Mouse (Mus musculus) CD4-positive, CD25-positive, alpha-beta regulatory T cell, adult 2 months (primary cell): ENCODE results near the gene Foxn3.

Source experiments
- DNase-seq: peaks from one replicate; pipeline ENCODE4 v3.0.0-alpha.2; 2012; ENCODE audit warnings: low read depth, low spot score

Foxn3 gene

GRCm38 (mm10) chr12:99390429-99390828, 173.0 kb downstream of the Foxn3 start:
- DNase-seq, result no peak

- no peak for DNase-seq
These were observed 174.1 kb downstream of the Foxn3 start for GRCm38 (mm10) chr12:99389244-99389643.

GRCm38 (mm10) chr12:99385897-99386834, 177.2 kb downstream of the Foxn3 start:
- no peak for DNase-seq

GRCm38 (mm10) chr12:99385073-99385472, 178.3 kb downstream of the Foxn3 start:
- no peak for DNase-seq

GRCm38 (mm10) chr12:99381317-99381716, 182.1 kb downstream of the Foxn3 start:
- DNase-seq, result no peak

- DNase-seq, result peak; percentile 71
These were observed 182.5 kb downstream of the Foxn3 start for GRCm38 (mm10) chr12:99380855-99381262.

- no peak for DNase-seq
These were observed 183.3 kb downstream of the Foxn3 start for GRCm38 (mm10) chr12:99380124-99380523.

- no peak for DNase-seq
These were observed 185.1 kb downstream of the Foxn3 start for GRCm38 (mm10) chr12:99378284-99378683.

- no peak for DNase-seq
These were observed 185.7 kb downstream of the Foxn3 start for GRCm38 (mm10) chr12:99377705-99378104.

GRCm38 (mm10) chr12:99377069-99377468, 186.3 kb downstream of the Foxn3 start:
- no peak for DNase-seq

- DNase-seq, result peak; percentile 36
These were observed 187.4 kb downstream of the Foxn3 start for GRCm38 (mm10) chr12:99375878-99376454.

- no peak for DNase-seq
These were observed 188.0 kb downstream of the Foxn3 start for GRCm38 (mm10) chr12:99375426-99375825.

- no peak for DNase-seq
These were observed 189.2 kb downstream of the Foxn3 start for GRCm38 (mm10) chr12:99374099-99374600.

GRCm38 (mm10) chr12:99373584-99373983, 189.8 kb downstream of the Foxn3 start:
- DNase-seq, result no peak

GRCm38 (mm10) chr12:99371500-99371899, 191.9 kb downstream of the Foxn3 start:
- no peak for DNase-seq

GRCm38 (mm10) chr12:99368251-99368650, 195.1 kb downstream of the Foxn3 start:
- no peak for DNase-seq

GRCm38 (mm10) chr12:99365999-99366398, 197.4 kb downstream of the Foxn3 start:
- no peak for DNase-seq

- no peak for DNase-seq
These were observed 199.2 kb downstream of the Foxn3 start for GRCm38 (mm10) chr12:99364201-99364600.

- no peak for DNase-seq
These were observed 200.4 kb downstream of the Foxn3 start for GRCm38 (mm10) chr12:99363024-99363423.

- no peak for DNase-seq
These were observed 201.6 kb downstream of the Foxn3 start for GRCm38 (mm10) chr12:99361752-99362132.

GRCm38 (mm10) chr12:99360958-99361751, 202.2 kb downstream of the Foxn3 start:
- no peak for DNase-seq

GRCm38 (mm10) chr12:99358698-99359097, 204.7 kb downstream of the Foxn3 start:
- no peak for DNase-seq
